Mouse (Mus musculus): Measurements from ENCODE around the gene Tbc1d10a. TPM values are rescaled to one million over a fixed set of nuclear protein-coding genes. Genes with fewer than 3 reads are reported as not detected.

The Tbc1d10a gene
- total RNA-seq, 2 experiments from 2014 or later = 28.6 TPM

GRCm38 (mm10) chr11:4238167-4238566, 51.6 kb downstream of the Tbc1d10a start:
- DNase-seq = no peak

- DNase-seq = no peak
Measured at GRCm38 (mm10) chr11:4239691-4240090, 53.1 kb downstream of the Tbc1d10a start.

- no peak for DNase-seq
Measured at GRCm38 (mm10) chr11:4240151-4240550, 53.6 kb downstream of the Tbc1d10a start.

DNA sequence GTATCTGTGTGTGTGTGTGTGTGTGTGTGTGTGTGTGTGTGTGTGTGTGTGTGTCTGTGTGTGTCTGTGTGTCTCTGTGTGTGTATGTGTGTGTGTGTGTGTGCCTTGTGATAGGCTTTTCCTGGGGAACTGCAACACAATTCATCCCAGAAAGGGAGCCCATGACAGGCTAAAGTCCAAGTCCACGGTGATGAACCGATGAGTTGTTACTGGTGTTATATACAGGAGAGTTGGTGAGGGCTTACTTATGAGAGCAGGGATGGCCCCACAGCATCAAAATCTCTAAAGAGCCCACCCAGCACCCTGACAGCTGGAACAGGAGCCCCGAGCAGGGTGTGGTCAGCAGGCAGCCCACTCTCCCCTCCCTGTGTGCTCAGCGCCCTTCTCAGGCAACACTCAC, 54.6 kb downstream of the Tbc1d10a start:
- no peak for DNase-seq

GRCm38 (mm10) chr11:4246126-4246525, 59.5 kb downstream of the Tbc1d10a start:
- DNase-seq = no peak

- no peak for DNase-seq
Measured at GRCm38 (mm10) chr11:4246623-4247022, 60.0 kb downstream of the Tbc1d10a start.

DNA sequence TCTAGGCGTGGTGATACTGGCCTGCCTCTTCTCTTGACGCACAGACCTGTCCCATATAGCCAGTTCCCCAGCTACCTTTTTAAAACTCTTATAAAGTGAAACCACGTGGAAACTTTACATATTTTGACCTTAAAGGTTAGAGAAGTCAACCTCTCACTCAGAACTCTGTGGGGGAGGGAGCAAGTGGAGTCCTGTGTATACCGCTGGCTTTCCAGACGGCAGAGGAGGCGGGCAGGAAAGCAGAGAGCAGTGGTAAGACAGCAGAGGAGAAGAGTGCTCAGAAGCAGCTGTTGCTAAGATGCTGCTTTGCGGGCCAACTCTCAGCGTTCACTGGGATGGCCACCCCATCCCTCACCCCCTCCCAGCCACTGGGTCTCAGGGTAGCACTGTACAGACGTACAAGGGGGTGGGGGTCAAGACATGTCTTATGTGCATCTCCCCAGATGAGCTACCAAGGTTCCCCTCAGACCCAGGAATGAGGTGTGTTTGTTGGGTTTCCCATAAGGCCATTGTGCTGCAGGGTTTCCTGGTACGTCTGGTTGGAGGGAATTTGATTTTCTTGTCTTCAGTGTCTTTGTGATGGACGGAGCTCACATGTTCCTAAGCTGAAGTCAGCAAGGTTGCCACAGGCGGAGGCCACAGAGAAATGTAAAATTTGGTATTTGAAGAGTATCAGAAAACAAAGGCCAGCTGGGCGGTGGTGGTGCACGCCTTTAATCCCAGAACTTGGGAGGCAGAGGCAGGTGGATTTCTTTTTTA, 60.8 kb downstream of the Tbc1d10a start:
- no peak for DNase-seq

DNA sequence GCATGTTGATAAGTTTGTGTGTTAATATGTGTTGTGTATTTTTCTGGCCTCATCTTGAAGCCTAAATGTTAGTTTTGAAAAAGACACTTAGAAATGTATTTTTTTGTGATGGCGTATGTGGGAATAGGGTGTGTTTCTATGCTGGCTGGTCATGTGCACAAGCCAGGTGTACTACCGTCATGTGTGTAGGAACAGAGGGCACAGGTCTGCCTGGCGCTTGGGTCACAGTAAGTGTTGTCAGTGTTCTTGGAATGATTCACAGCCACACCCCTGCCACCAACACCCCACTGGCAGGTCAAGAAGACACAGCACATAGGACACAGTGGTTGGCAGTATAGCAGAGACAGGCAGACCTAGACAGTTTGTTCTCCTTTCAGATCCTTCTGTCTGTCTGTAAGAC, 62.6 kb downstream of the Tbc1d10a start:
- DNase-seq = no peak

DNA sequence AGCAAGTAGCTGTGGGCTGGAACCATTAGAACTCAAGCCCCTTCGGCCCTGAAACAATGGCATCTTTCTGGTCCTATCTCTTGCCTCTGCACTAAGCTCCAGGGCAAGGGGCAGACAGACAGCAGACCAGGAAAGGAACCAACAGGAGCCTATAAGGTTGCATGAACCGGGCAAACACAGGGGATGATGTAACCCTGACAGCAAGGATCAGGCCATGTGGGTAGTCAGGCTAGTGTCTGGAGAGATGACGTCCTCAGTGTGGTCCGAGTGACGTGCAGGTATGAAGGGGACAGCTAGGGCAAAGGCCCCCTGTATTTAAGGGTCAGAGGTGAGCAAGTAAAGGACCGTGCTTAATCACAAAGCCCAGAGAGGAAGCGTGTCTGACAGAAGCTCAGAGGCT, 63.7 kb downstream of the Tbc1d10a start:
- no peak for DNase-seq

GRCm38 (mm10) chr11:4251376-4251775, 64.8 kb downstream of the Tbc1d10a start:
- DNase-seq = no peak

- DNase-seq = no peak
Measured at GRCm38 (mm10) chr11:4252886-4253285, 66.3 kb downstream of the Tbc1d10a start.

GRCm38 (mm10) chr11:4256846-4257607, 70.4 kb downstream of the Tbc1d10a start, which contains the start of gene Lif:
Gene Lif (plus strand): TSS chr11:4257557.
- DNase-seq = no peak

- DNase-seq = no peak
Measured at GRCm38 (mm10) chr11:4257756-4258155, 71.2 kb downstream of the Tbc1d10a start.

DNA sequence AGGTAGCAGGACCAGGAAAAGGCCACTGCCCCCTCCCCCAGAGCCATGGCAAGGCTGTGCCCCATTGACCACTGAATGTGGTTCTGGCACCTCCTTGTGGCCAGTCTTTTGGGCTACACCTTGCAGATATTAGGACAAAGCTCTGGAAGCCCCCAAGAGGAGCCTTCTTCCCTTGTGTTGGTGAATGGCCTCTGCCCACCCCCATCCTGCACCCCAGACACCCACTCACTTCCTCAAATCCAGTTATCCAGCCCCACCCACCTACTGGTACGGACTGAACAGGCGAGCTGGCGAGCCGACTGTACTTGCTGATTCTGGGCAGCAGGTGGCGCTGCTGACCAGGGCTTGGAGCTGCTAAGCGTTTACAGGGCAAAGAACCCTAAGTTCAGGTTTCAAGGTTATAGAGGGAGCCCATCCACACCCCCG, 72.1 kb downstream of the Tbc1d10a start:
- peak; percentile 82 to 84 for DNase-seq

DNA sequence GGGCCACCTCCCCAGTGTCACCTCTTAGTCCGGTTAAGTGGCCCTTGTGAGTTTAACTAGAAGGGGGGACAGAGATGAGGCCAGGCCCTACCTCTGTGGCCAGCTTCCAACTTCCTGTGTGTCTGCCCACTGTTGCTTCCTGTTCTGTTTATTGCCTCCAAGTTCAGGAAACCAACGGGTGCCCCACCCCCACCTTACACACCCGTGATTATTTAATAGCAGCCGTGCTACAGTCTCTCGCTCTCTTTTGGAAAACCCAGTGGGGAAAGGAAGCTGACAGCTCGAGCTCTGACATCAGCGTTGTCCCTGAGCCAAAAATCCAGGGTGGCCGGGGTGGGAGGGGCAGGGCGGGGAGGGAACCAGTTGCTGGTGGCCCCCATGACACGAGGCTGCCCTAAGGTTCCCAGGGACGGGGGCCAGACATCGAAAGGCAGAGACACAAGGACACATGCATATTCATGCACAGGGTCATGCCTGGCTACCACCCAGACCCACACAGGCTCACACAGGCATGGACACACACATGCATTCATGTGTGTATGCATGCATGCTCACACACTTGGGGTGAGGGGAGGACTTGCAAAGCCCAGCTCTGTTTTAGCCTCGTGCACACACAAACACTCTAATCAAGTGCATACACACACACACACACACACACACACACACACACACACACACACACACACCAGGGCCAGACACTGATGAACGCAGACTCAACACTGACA, 74.0 kb downstream of the Tbc1d10a start:
- no peak for DNase-seq

GRCm38 (mm10) chr11:4261188-4261494, 74.6 kb downstream of the Tbc1d10a start:
- DNase-seq = peak; percentile 34 to 36

DNA sequence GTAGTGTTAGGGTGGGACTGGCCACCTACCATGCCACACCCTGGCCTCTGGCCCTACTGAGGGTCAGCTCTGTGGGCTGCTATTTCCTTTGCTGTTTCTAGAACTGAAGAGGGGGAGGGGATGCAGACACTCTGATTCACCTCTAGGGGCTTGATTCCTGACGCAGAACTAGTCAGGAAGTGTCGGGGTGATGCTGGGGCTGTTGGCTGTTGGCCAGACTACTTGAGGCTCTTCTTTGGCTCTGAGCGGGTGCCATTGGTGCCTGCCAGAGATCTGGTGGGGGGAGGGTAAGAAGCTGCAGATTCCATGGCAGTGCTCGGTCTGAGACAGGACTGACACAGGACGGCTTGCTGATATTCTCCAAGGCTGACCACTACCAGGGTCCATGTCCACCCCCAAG, 75.4 kb downstream of the Tbc1d10a start:
- DNase-seq = no peak

GRCm38 (mm10) chr11:4262847-4263246, 76.3 kb downstream of the Tbc1d10a start:
- DNase-seq = no peak

DNA sequence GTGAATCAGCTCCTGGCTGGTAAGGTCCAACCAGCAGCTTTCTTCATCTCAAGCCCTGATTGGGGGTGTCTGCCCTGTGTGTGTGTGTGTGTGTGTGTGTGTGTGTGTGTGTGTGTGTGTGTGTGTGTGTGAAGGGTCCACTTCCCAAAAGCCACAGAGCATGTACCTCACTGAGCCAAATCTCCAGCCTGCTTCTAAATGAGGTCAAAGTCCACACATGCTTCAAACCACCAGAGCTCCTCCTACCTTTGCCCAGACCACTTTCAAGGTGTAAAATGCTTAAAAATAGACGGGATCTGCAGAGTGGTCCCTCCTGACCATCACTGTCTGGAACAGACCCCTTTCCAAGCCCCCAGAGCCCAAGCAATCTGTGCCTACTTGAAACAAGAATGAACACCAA, 76.7 kb downstream of the Tbc1d10a start:
- DNase-seq = no peak

DNA sequence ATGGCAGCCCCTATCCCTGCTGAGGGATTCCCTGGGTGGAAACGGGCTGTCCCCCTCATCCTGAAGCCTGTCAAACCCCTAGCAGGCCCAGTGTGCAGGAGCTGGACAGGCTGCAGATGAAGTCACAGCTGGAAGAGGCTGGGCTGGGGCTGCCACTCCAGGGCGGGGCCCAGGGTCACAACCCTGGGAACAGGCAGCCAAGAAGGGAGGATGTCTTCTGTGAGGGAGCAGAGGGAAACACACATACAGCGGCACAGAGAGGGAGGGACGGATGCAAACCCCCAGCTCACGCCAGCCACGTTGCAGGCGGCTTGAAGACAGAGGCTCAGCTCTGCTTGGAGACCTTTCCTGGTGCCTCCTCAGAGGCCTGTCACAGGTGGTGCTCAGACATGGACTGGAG, 77.5 kb downstream of the Tbc1d10a start:
- DNase-seq = no peak
